Mouse (Mus musculus): ENCODE measurements around the gene Vmn2r73. TPM values are rescaled to one million over a fixed set of nuclear protein-coding genes. Genes with fewer than 3 reads are reported as not detected.
"Not testable (repeated sequence)": the region's sequence is repeated elsewhere in the genome, so short reads cannot be mapped to it uniquely, and the experiment has no call there.

Gene Vmn2r73
- not detected in 2 replicates for polyA plus RNA-seq (2012; ENCODE audit: insufficient read depth, insufficient read length, missing spikeins)

DNA sequence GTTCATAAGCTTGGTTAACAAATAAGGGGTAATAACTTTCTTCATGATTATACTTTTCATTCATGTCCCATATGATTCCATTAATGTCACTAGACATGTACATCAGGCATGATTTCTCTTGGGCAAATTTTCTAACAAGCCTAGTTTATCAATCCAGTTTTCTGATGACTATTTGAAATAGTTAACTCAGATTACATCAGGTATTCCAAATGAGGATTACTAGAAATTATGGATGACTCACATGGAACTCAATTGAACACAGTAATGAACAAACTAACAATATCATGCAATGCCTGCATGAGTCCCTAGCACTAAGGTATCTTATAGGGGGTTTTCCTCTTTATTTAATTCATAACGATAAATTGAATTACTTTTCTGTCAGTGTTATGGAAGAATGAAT, at the start of gene Vmn2r73:
Gene Vmn2r73, minus strand, starts transcription at position 101 of the 400 bp plus-strand sequence.
- Histone ChIP-seq H3K27ac (replicated peaks; ENCODE audit: low read depth, low read length) (no peak within 1 kb of the TSS), H3K4me1 (ENCODE audit: control insufficient read depth, insufficient read depth, insufficient read length, low read length) (no peaks in the 10 kb centered on the region)

DNA sequence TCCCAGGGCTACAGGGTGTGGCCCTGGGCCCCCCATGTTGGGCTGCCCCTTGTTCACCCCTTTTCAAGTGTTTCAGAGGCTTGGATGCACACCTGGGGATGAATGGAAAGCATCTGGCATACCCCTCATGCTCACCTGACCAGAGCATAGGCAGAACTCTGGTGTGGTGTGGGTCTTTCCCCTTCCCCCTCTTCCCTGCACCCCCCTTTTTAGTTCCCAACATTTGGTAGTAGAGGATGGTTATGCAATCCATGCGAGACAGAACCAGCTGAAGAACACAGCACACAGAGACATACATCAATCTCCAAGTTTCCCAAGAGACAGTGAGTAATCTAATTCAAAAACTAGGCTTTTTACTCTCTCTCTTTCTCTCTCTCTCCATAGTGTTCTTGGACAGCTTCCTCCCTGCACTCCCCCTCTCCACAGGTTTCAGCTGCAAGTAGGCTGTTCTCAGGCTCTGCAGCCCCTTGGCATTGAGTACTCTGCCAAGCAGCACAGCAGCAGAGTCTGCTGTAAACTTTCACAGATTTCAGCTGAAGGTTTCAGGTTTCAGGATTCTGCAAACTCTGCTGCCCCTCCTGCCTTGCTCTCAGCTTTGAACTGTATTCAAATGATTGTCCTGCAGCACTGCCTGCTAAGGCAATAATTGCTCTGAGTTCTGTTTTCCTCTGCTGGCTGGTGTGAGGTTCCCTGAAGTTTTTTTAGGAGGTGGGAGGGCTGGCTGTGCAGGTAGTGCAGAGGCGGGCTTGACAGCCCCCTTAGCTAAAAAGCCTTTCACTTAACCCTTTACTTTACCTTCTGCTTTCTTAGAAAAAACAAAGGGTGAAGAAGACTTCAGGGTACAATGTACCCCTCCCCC, 35.7 kb downstream of the Vmn2r73 start:
- no peak overlapping the region for H3K27ac ChIP-seq (replicated peaks; ENCODE audit: low read depth, low read length)
- no peaks in the 10 kb centered on the region for H3K4me1 ChIP-seq (ENCODE audit: control insufficient read depth, insufficient read depth, insufficient read length, low read length)
- no peak overlapping the region for H3K4me3 ChIP-seq (ENCODE audit: insufficient read depth, low read depth, low read length)

More for the DNA sequence above, at the start of gene Vmn2r73:
- no peak within 1 kb of the TSS for H3K4me3 ChIP-seq (ENCODE audit: insufficient read depth, low read depth, low read length)

DNA sequence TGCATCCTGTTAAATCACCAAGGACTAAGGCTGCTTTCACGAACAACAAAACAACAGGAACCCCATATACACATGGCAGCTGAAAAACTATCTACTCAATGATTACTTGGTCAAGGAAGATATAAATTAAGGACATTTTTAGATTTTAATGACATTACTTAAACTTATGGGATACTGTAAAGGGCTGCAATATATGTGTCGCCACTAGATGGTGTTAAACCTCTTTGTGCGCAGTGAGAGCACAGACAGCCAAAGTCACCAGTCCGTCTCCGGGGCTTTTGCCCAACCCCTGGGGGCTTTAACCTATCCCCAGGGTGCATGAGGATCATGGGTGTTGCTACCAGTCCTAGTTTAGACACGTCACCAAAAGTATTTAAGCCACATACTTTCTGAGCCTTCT, 58.0 kb downstream of the Vmn2r73 start:
- H3K4me1 ChIP-seq (ENCODE audit: control insufficient read depth, insufficient read depth, insufficient read length, low read length); H3K27ac ChIP-seq (replicated peaks; ENCODE audit: low read depth, low read length); H3K4me3 ChIP-seq (ENCODE audit: insufficient read depth, low read depth, low read length): not testable (repeated sequence)

Other genes with a start within 250 kb of the Vmn2r73 start
- not detected in 2 replicates for gene Vmn2r72, start 121.2 kb downstream of the Vmn2r73 start, polyA plus RNA-seq (2012; ENCODE audit: insufficient read depth, insufficient read length, missing spikeins)
- not detected in 2 replicates for gene Vmn2r74, start 85.4 kb upstream of the Vmn2r73 start, polyA plus RNA-seq (2012; ENCODE audit: insufficient read depth, insufficient read length, missing spikeins)